Mouse (Mus musculus): ENCODE data around the gene Psg19. TPM values are rescaled to one million over a fixed set of nuclear protein-coding genes. Genes with fewer than 3 reads are reported as not detected.
A peak's percentile ranks its signal among the peaks of the same experiment; 100 is the strongest.

Psg19 gene
- total and polyA plus RNA-seq, 3 experiments, result 0.04 TPM; not detected in 2

DNA sequence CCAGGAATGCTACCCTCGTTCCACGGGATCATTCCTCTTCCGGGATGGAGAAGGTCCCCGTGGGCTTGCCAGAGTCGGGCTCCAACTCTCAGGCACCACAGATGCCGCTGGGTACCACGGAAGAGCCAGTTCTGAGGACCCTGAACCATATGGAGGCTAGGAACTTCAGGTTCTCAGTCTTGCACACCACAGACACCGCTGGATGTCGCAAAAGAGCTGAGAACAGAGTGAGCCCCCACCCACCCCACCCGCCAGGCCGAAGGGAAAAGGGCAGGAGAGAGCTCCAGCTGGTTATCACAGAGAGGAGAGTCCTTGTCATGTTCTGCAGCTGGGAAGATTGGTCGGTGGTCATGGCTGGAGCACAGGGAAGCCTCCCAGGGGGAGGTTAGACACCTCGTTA, 34.0 kb upstream of the Psg19 start:
- Histone ChIP-seq H3K79me2 (ENCODE audit: control insufficient read depth, insufficient read depth, low read length, poor library complexity) (no peaks in the 10 kb centered on the region), H3K27ac (ENCODE audit: control insufficient read depth, low read depth, low read length) (no peak overlapping the region), H3K27me3 (ENCODE audit: control insufficient read depth in 1 of 2, insufficient read depth in 2 of 2, low read length in 2 of 2) (no peaks in the 10 kb centered on the region), H3K4me1 (ENCODE audit: control insufficient read depth in 1 of 2, insufficient read depth in 2 of 2, low read length in 2 of 2) (peaks cover 7 to 16% of the 10 kb centered on the region in 2 experiments), H3K4me3 (ENCODE audit: control insufficient read depth in 1 of 2, insufficient read depth in 1 of 2, low read depth in 2 of 2, low read length in 2 of 2) (no peak overlapping the region), H3K36me3 (ENCODE audit: control insufficient read depth in 1 of 2, insufficient read depth in 2 of 2, low read length in 2 of 2) (peaks cover 0 to 3% of the 10 kb centered on the region in 2 experiments; a peak in 2 of 4 replicates), H3K9me3 (replicated peaks; ENCODE audit: insufficient read depth, low read length) (no peaks in the 10 kb centered on the region), H3K9ac (ENCODE audit: control insufficient read depth, low read depth, low read length, poor library complexity, severe bottlenecking) (no peak overlapping the region)
- no peak for DNase-seq (ENCODE audit: low read depth, low spot score)
- TF ChIP-seq BHLHE40 (IDR thresholded peaks at IDR 0.05; ENCODE audit: borderline replicate concordance, low read depth, low read length) (no peak), SMC3 (IDR thresholded peaks at IDR 0.05; ENCODE audit: low read depth, low read length) (no peak), TCF12 (IDR thresholded peaks at IDR 0.05; ENCODE audit: low read depth, low read length) (no peak), RCOR1 (IDR thresholded peaks at IDR 0.05; ENCODE audit: low read depth, low read length) (no peak), MAX (IDR thresholded peaks at IDR 0.05; ENCODE audit: low read length) (no peak), POLR2AphosphoS5 (IDR thresholded peaks at IDR 0.05; ENCODE audit: borderline replicate concordance, low read depth, low read length) (no peak), MAZ (IDR thresholded peaks at IDR 0.05; ENCODE audit: low read depth, low read length) (no peak), GABPA (IDR thresholded peaks at IDR 0.05; ENCODE audit: low read depth, low read length) (no peak), MYC (IDR thresholded peaks at IDR 0.05; ENCODE audit: low read depth, low read length) (no peak), CHD1 (IDR thresholded peaks at IDR 0.05; ENCODE audit: low read depth, low read length) (no peak), MYB (IDR thresholded peaks at IDR 0.05; ENCODE audit: low read depth, low read length) (no peak)

DNA sequence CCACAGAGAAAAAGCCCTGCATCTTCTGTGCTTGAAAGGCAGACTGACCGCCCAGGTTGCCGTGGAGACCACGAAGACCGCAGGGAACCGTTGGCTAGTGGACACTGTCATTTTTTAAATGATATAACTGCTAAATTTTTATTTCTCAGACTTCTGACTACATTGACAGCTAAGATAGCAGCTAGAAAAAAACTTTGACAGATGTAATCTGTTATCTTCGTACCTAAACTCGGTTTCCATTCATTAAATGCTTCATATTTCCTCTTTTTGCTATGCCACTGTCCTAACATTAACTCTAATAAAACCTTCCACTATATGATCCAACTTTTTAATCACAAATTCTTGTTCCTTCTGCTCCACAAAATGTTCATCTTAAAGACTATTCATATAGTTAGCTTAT, 31.2 kb upstream of the Psg19 start:
- H3K9me3 ChIP-seq (replicated peaks; ENCODE audit: insufficient read depth, low read length), result no peaks in the 10 kb centered on the region
- H3K27me3 ChIP-seq (ENCODE audit: control insufficient read depth in 1 of 2, insufficient read depth in 2 of 2, low read length in 2 of 2), result no peaks in the 10 kb centered on the region
- H3K27ac ChIP-seq (ENCODE audit: control insufficient read depth, low read depth, low read length), result no peak overlapping the region
- no peak overlapping the region for H3K4me3 ChIP-seq (ENCODE audit: control insufficient read depth in 1 of 2, insufficient read depth in 1 of 2, low read depth in 2 of 2, low read length in 2 of 2)
- H3K79me2 ChIP-seq (ENCODE audit: control insufficient read depth, insufficient read depth, low read length, poor library complexity), result no peaks in the 10 kb centered on the region
- no peak for DNase-seq (ENCODE audit: low read depth, low spot score)
- no peak overlapping the region for H3K9ac ChIP-seq (ENCODE audit: control insufficient read depth, low read depth, low read length, poor library complexity, severe bottlenecking)
- H3K36me3 ChIP-seq (ENCODE audit: control insufficient read depth in 1 of 2, insufficient read depth in 2 of 2, low read length in 2 of 2), result peaks cover 0 to 3% of the 10 kb centered on the region in 2 experiments; a peak in 2 of 4 replicates
- H3K4me1 ChIP-seq (ENCODE audit: control insufficient read depth in 1 of 2, insufficient read depth in 2 of 2, low read length in 2 of 2), result peaks cover 7 to 16% of the 10 kb centered on the region in 2 experiments
- no peak for TF ChIP-seq SMC3 (IDR thresholded peaks at IDR 0.05; ENCODE audit: low read depth, low read length)
- no peak for TF ChIP-seq JUND (IDR thresholded peaks at IDR 0.05; ENCODE audit: low read depth, low read length)
- no peak for TF ChIP-seq ELF1 (IDR thresholded peaks at IDR 0.05; ENCODE audit: low read depth, low read length)
- no peak for TF ChIP-seq CHD2 (IDR thresholded peaks at IDR 0.05; ENCODE audit: low read length)
- no peak for TF ChIP-seq RCOR1 (IDR thresholded peaks at IDR 0.05; ENCODE audit: low read depth, low read length)
- TF ChIP-seq USF2 (IDR thresholded peaks at IDR 0.05; ENCODE audit: borderline replicate concordance in 1 of 2, insufficient read depth in 1 of 2, low read depth in 1 of 2, low read length in 2 of 2), result no peak
- TF ChIP-seq SIN3A (IDR thresholded peaks at IDR 0.05; ENCODE audit: low read length), result no peak
- no peak for TF ChIP-seq GABPA (IDR thresholded peaks at IDR 0.05; ENCODE audit: low read depth, low read length)
- no peak for TF ChIP-seq MEF2A (IDR thresholded peaks at IDR 0.05; ENCODE audit: extremely low read depth, insufficient replicate concordance, low read depth, low read length, poor library complexity, severe bottlenecking)
- TF ChIP-seq ZMIZ1 (IDR thresholded peaks at IDR 0.05; ENCODE audit: low read depth, low read length), result no peak
- no peak for TF ChIP-seq POLR2AphosphoS2 (IDR thresholded peaks at IDR 0.05; ENCODE audit: low read length)
- TF ChIP-seq ZC3H11A (IDR thresholded peaks at IDR 0.05; ENCODE audit: low read depth, low read length), result no peak
- TF ChIP-seq MAFK (IDR thresholded peaks at IDR 0.05; ENCODE audit: borderline replicate concordance, low read depth, low read length), result no peak
- TF ChIP-seq BHLHE40 (IDR thresholded peaks at IDR 0.05; ENCODE audit: borderline replicate concordance, low read depth, low read length), result no peak
- no peak for TF ChIP-seq NRF1 (IDR thresholded peaks at IDR 0.05; ENCODE audit: insufficient read depth, low read depth, low read length, poor library complexity, severe bottlenecking)
- no peak for TF ChIP-seq ZKSCAN1 (IDR thresholded peaks at IDR 0.05; ENCODE audit: low read depth, low read length)
- TF ChIP-seq RAD21 (IDR thresholded peaks at IDR 0.05; ENCODE audit: low read depth, low read length), result no peak
- no peak for TF ChIP-seq TBP (IDR thresholded peaks at IDR 0.05; ENCODE audit: low read depth, low read length)
- TF ChIP-seq MAZ (IDR thresholded peaks at IDR 0.05; ENCODE audit: low read depth, low read length), result no peak
- no peak for TF ChIP-seq MYC (IDR thresholded peaks at IDR 0.05; ENCODE audit: low read depth, low read length)
- no peak for TF ChIP-seq MAX (IDR thresholded peaks at IDR 0.05; ENCODE audit: low read length)
- TF ChIP-seq CTCF (IDR thresholded peaks at IDR 0.05 in 2 of 3, conservative IDR thresholded peaks at IDR 0.05 in 1 of 3; ENCODE audit: control insufficient read depth in 1 of 3, insufficient read depth in 1 of 3, low read depth in 2 of 3, low read length in 3 of 3, poor library complexity in 1 of 3, severe bottlenecking in 1 of 3), result no peak
- TF ChIP-seq POLR2AphosphoS5 (IDR thresholded peaks at IDR 0.05; ENCODE audit: borderline replicate concordance, low read depth, low read length), result no peak
- peak in 1 of 2 experiments; percentile 32; a peak in 2 of 4 replicates for TF ChIP-seq EP300 (IDR thresholded peaks at IDR 0.05; ENCODE audit: low read depth in 1 of 2, low read length in 2 of 2)
- TF ChIP-seq USF1 (IDR thresholded peaks at IDR 0.05; ENCODE audit: low read depth, low read length), result no peak
- no peak for TF ChIP-seq POLR2A (IDR thresholded peaks at IDR 0.05; ENCODE audit: control insufficient read depth in 1 of 2, insufficient read depth in 1 of 2, low read depth in 1 of 2, low read length in 2 of 2, poor library complexity in 1 of 2)
- peak; percentile 50; the same call in 1 of the 2 replicates for TF ChIP-seq GATA1 (IDR thresholded peaks at IDR 0.05; ENCODE audit: low read depth, low read length)
